Mouse (Mus musculus) heart, adult 2 months (tissue): ENCODE results near the gene Pla2g6.

Experiments
- CTCF ChIP-seq: fragments of 200-600 bp; IDR thresholded peaks from 2 replicates; pipeline ENCODE4 v1.8.1; 2022; ENCODE audit warnings: antibody characterized with exemption, mild to moderate bottlenecking, moderate library complexity
- EP300 ChIP-seq: fragments of 200-500 bp; IDR thresholded peaks from 2 replicates; pipeline ENCODE4 v1.6.1; 2011; ENCODE audit warnings: low read depth, low read length, control low read depth; ENCODE audit not compliant: insufficient read depth

- TF ChIP-seq CTCF, result no peak
- no peak for TF ChIP-seq EP300
Observed at GRCm38 (mm10) chr15:79244071-79244893, 83.9 kb downstream of the Pla2g6 start.
